Mouse (Mus musculus): ENCODE data around the gene Itk. TPM values are rescaled to one million over a fixed set of nuclear protein-coding genes. Genes with fewer than 3 reads are reported as not detected.
A peak's percentile ranks its signal among the peaks of the same experiment; 100 is the strongest.

The Itk gene
- polyA plus RNA-seq, 1 experiment from 2014 or later, result not detected

GRCm38 (mm10) chr11:46314534-46314933 lies 74.8 kb downstream of the Itk start:
- no peak overlapping the region for H3K27ac ChIP-seq (ENCODE audit: low read depth, low read length)
- DNase-seq (ENCODE audit: low spot score), result peak; percentile 14
- no peaks in the 10 kb centered on the region for H3K9me3 ChIP-seq (replicated peaks; ENCODE audit: control insufficient read depth, low read length)
- no peak overlapping the region for H3K4me3 ChIP-seq (ENCODE audit: low read depth, low read length)
- 58% methylated on average over 7 of the region's 7 CpGs for WGBS
- peaks cover 20% of the 10 kb centered on the region for H3K4me1 ChIP-seq (ENCODE audit: control insufficient read depth, insufficient read depth, low read length)
- no peak overlapping the region for H3K4me2 ChIP-seq (ENCODE audit: low read length)
- no peaks in the 10 kb centered on the region for H3K27me3 ChIP-seq (replicated peaks; ENCODE audit: control insufficient read depth, insufficient read depth, low read length)
- H3K36me3 ChIP-seq (ENCODE audit: control insufficient read depth, insufficient read depth, low read length), result no peaks in the 10 kb centered on the region
- H3K9ac ChIP-seq (ENCODE audit: low read length), result no peak overlapping the region
- no peak for ATAC-seq

- H3K4me1 ChIP-seq (ENCODE audit: control insufficient read depth, insufficient read depth, low read length), result peaks cover 25% of the 10 kb centered on the region
- ATAC-seq (no peak), DNase-seq (ENCODE audit: low spot score) (no peak)
- H3K4me2 ChIP-seq (ENCODE audit: low read length), result no peak overlapping the region
- 89% methylated on average over 6 of the region's 6 CpGs for WGBS
- no peak overlapping the region for H3K4me3 ChIP-seq (ENCODE audit: low read depth, low read length)
- H3K27me3 ChIP-seq (replicated peaks; ENCODE audit: control insufficient read depth, insufficient read depth, low read length), result no peaks in the 10 kb centered on the region
- H3K36me3 ChIP-seq (ENCODE audit: control insufficient read depth, insufficient read depth, low read length), result no peaks in the 10 kb centered on the region
- no peak overlapping the region for H3K27ac ChIP-seq (ENCODE audit: low read depth, low read length)
- H3K9me3 ChIP-seq (replicated peaks; ENCODE audit: control insufficient read depth, low read length), result no peaks in the 10 kb centered on the region
- no peak overlapping the region for H3K9ac ChIP-seq (ENCODE audit: low read length)
Observed at GRCm38 (mm10) chr11:46313851-46314250, 75.5 kb downstream of the Itk start.

- 6% methylated on average over 14 of the region's 14 CpGs for WGBS
- ATAC-seq, result peak; percentile 27
- DNase-seq (ENCODE audit: low spot score), result no peak
Observed at GRCm38 (mm10) chr11:46312523-46313035, 76.7 kb downstream of the Itk start, which contains the start of gene Cyfip2. Cyfip2 (minus strand) TSS chr11:46312859.

GRCm38 (mm10) chr11:46311703-46312522 lies 77.4 kb downstream of the Itk start:
- Histone ChIP-seq H3K9me3 (replicated peaks; ENCODE audit: control insufficient read depth, low read length) (no peaks in the 10 kb centered on the region; the same call in 1 of the 2 replicates), H3K4me3 (ENCODE audit: low read depth, low read length) (peak overlapping the region; percentile 94), H3K4me2 (ENCODE audit: low read length) (peak overlapping the region; percentile 91), H3K27ac (ENCODE audit: low read depth, low read length) (peak overlapping the region; percentile 88), H3K9ac (ENCODE audit: low read length) (peak overlapping the region; percentile 96), H3K27me3 (replicated peaks; ENCODE audit: control insufficient read depth, insufficient read depth, low read length) (no peaks in the 10 kb centered on the region), H3K36me3 (ENCODE audit: control insufficient read depth, insufficient read depth, low read length) (0 out of 2 replicates have a peak, but pooled peaks cover 4% of the 10 kb centered on the region), H3K4me1 (ENCODE audit: control insufficient read depth, insufficient read depth, low read length) (peaks cover 25% of the 10 kb centered on the region)
- ATAC-seq, result peak; percentile 90
- WGBS, result under 1% methylated on average over 65 of the region's 71 CpGs
- peak; percentile 85 for DNase-seq (ENCODE audit: low spot score)

More at GRCm38 (mm10) chr11:46312523-46313035, 76.7 kb downstream of the Itk start, which contains the start of gene Cyfip2:
- Histone ChIP-seq H3K9me3 (replicated peaks; ENCODE audit: control insufficient read depth, low read length) (no peaks in the 10 kb centered on the region; the same call in 1 of the 2 replicates), H3K4me2 (ENCODE audit: low read length) (peak within 1 kb of the TSS; percentile 91), H3K4me3 (ENCODE audit: low read depth, low read length) (peak within 1 kb of the TSS; percentile 94), H3K9ac (ENCODE audit: low read length) (peak within 1 kb of the TSS; percentile 96), H3K27me3 (replicated peaks; ENCODE audit: control insufficient read depth, insufficient read depth, low read length) (no peaks in the 10 kb centered on the region), H3K27ac (ENCODE audit: low read depth, low read length) (peak within 1 kb of the TSS; percentile 88), H3K4me1 (ENCODE audit: control insufficient read depth, insufficient read depth, low read length) (peaks cover 25% of the 10 kb centered on the region), H3K36me3 (ENCODE audit: control insufficient read depth, insufficient read depth, low read length) (0 out of 2 replicates have a peak, but pooled peaks cover 4% of the 10 kb centered on the region)

GRCm38 (mm10) chr11:46311181-46311702 lies 78.1 kb downstream of the Itk start:
- Histone ChIP-seq H3K27ac (ENCODE audit: low read depth, low read length) (peak overlapping the region; percentile 88), H3K27me3 (replicated peaks; ENCODE audit: control insufficient read depth, insufficient read depth, low read length) (no peaks in the 10 kb centered on the region), H3K36me3 (ENCODE audit: control insufficient read depth, insufficient read depth, low read length) (0 out of 2 replicates have a peak, but pooled peaks cover 4% of the 10 kb centered on the region), H3K9ac (ENCODE audit: low read length) (peak overlapping the region; percentile 96), H3K4me1 (ENCODE audit: control insufficient read depth, insufficient read depth, low read length) (peaks cover 25% of the 10 kb centered on the region), H3K4me3 (ENCODE audit: low read depth, low read length) (peak overlapping the region; percentile 94), H3K9me3 (replicated peaks; ENCODE audit: control insufficient read depth, low read length) (no peaks in the 10 kb centered on the region; the same call in 1 of the 2 replicates), H3K4me2 (ENCODE audit: low read length) (peak overlapping the region; percentile 91)
- ATAC-seq (0 out of 2 replicates have a peak, but pooled peaks have one; percentile 0), DNase-seq (ENCODE audit: low spot score) (peak; percentile 32)
- WGBS, result 3% methylated on average over 14 of the region's 14 CpGs

GRCm38 (mm10) chr11:46310647-46311063 lies 78.7 kb downstream of the Itk start:
- DNase-seq (ENCODE audit: low spot score) (peak; percentile 65), ATAC-seq (peak; percentile 2; the same call in 1 of the 2 replicates)
- Histone ChIP-seq H3K36me3 (ENCODE audit: control insufficient read depth, insufficient read depth, low read length) (0 out of 2 replicates have a peak, but pooled peaks cover 4% of the 10 kb centered on the region), H3K27me3 (replicated peaks; ENCODE audit: control insufficient read depth, insufficient read depth, low read length) (no peaks in the 10 kb centered on the region), H3K27ac (ENCODE audit: low read depth, low read length) (peak overlapping the region; percentile 88; the same call in 1 of the 2 replicates), H3K9me3 (replicated peaks; ENCODE audit: control insufficient read depth, low read length) (no peaks in the 10 kb centered on the region; the same call in 1 of the 2 replicates), H3K4me3 (ENCODE audit: low read depth, low read length) (peak overlapping the region; percentile 94), H3K4me1 (ENCODE audit: control insufficient read depth, insufficient read depth, low read length) (peaks cover 25% of the 10 kb centered on the region), H3K4me2 (ENCODE audit: low read length) (peak overlapping the region; percentile 91), H3K9ac (ENCODE audit: low read length) (peak overlapping the region; percentile 96)
- WGBS, result 42% methylated on average over 5 of the region's 5 CpGs

GRCm38 (mm10) chr11:46309808-46310555 lies 79.3 kb downstream of the Itk start:
- H3K9me3 ChIP-seq (replicated peaks; ENCODE audit: control insufficient read depth, low read length), result no peaks in the 10 kb centered on the region; the same call in 1 of the 2 replicates
- H3K27ac ChIP-seq (ENCODE audit: low read depth, low read length), result peak overlapping the region; percentile 88; the same call in 1 of the 2 replicates
- H3K4me3 ChIP-seq (ENCODE audit: low read depth, low read length), result peak overlapping the region; percentile 94
- peaks cover 27% of the 10 kb centered on the region for H3K4me1 ChIP-seq (ENCODE audit: control insufficient read depth, insufficient read depth, low read length)
- ATAC-seq (peak; percentile 45), DNase-seq (ENCODE audit: low spot score) (peak; percentile 70)
- no peaks in the 10 kb centered on the region for H3K27me3 ChIP-seq (replicated peaks; ENCODE audit: control insufficient read depth, insufficient read depth, low read length)
- WGBS, result 2% methylated on average over 10 of the region's 10 CpGs
- H3K4me2 ChIP-seq (ENCODE audit: low read length), result peak overlapping the region; percentile 91
- H3K9ac ChIP-seq (ENCODE audit: low read length), result peak overlapping the region; percentile 96
- 0 out of 2 replicates have a peak, but pooled peaks cover 4% of the 10 kb centered on the region for H3K36me3 ChIP-seq (ENCODE audit: control insufficient read depth, insufficient read depth, low read length)
